8 mouse cellular contexts compared by ENCODE assay signal in genomic region chrX:7610035-7610434, GRCm38 (mm10). TPM values are rescaled to one million over a fixed set of nuclear protein-coding genes. Genes with fewer than 3 reads are reported as not detected.
DNase-seq lines count a peak whose midpoint lies in the region; ATAC-seq and TF ChIP-seq lines count a peak whose summit lies in the region.

No protein-coding gene starts in this region.

- H3K4me3 ChIP-seq in lung, embryonic 14.5 days (ENCODE audit: low read depth, low read length): peak overlapping the region; percentile 35
- peak overlapping the region; percentile 54 for H3K4me3 ChIP-seq in embryonic facial prominence, embryonic 10.5 days
- peak overlapping the region; percentile 43 for H3K4me3 ChIP-seq in hindbrain, embryonic 16.5 days (ENCODE audit: low read length)
- peak overlapping the region; percentile 34 for H3K4me3 ChIP-seq in neural tube, embryonic 14.5 days (ENCODE audit: low read depth, low read length)

- TF ChIP-seq CTCF in lung, embryonic 14.5 days (IDR thresholded peaks at IDR 0.05; ENCODE audit: low read depth): no peak

- no peak for DNase-seq in lung, embryonic 14.5 days
- DNase-seq in lung, adult 18-20 months: no peak
- no peak for DNase-seq in embryonic facial prominence, embryonic 10.5 days (ENCODE audit: low spot score)
- DNase-seq in gastrocnemius, adult 18-20 months (ENCODE audit: low spot score): no peak
- no peak for DNase-seq in spleen, postnatal 36 days (ENCODE audit: low spot score in 2 of 2)
- DNase-seq in lung, postnatal 14 days: no peak

- H3K4me1 ChIP-seq in lung, embryonic 14.5 days (ENCODE audit: insufficient read depth): no peaks in the 10 kb centered on the region
- H3K4me1 ChIP-seq in embryonic facial prominence, embryonic 10.5 days: no peaks in the 10 kb centered on the region
- H3K4me1 ChIP-seq in hindbrain, embryonic 16.5 days (ENCODE audit: control insufficient read depth, insufficient read depth, low read depth, low read length): peaks cover 2% of the 10 kb centered on the region; the same call in 1 of the 2 replicates
- no peaks in the 10 kb centered on the region for H3K4me1 ChIP-seq in neural tube, embryonic 14.5 days (ENCODE audit: control insufficient read depth, insufficient read depth, low read length)

- no peaks in the 10 kb centered on the region for H3K36me3 ChIP-seq in lung, embryonic 14.5 days (ENCODE audit: insufficient read depth)
- no peaks in the 10 kb centered on the region for H3K36me3 ChIP-seq in embryonic facial prominence, embryonic 10.5 days (replicated peaks)
- H3K36me3 ChIP-seq in hindbrain, embryonic 16.5 days (ENCODE audit: control insufficient read depth, insufficient read depth, low read length): no peaks in the 10 kb centered on the region
- H3K36me3 ChIP-seq in neural tube, embryonic 14.5 days (ENCODE audit: control insufficient read depth, insufficient read depth, low read length): no peaks in the 10 kb centered on the region

- H3K27me3 ChIP-seq in lung, embryonic 14.5 days (ENCODE audit: insufficient read depth, low read length): no peaks in the 10 kb centered on the region
- H3K27me3 ChIP-seq in embryonic facial prominence, embryonic 10.5 days (replicated peaks; ENCODE audit: low read depth, poor library complexity, severe bottlenecking): peaks cover 29% of the 10 kb centered on the region
- H3K27me3 ChIP-seq in hindbrain, embryonic 16.5 days (replicated peaks; ENCODE audit: control insufficient read depth, insufficient read depth, low read length): no peaks in the 10 kb centered on the region
- no peaks in the 10 kb centered on the region for H3K27me3 ChIP-seq in neural tube, embryonic 14.5 days (ENCODE audit: control insufficient read depth, insufficient read depth, low read length)

- H3K9ac ChIP-seq in lung, embryonic 14.5 days: peak overlapping the region; percentile 20
- H3K9ac ChIP-seq in hindbrain, embryonic 16.5 days (ENCODE audit: low read depth, low read length): peak overlapping the region; percentile 64
- peak overlapping the region; percentile 48; the same call in 1 of the 2 replicates for H3K9ac ChIP-seq in neural tube, embryonic 14.5 days (replicated peaks; ENCODE audit: low read depth, low read length)

- H3K27ac ChIP-seq in lung, embryonic 14.5 days (ENCODE audit: low read depth): no peak overlapping the region
- no peak overlapping the region for H3K27ac ChIP-seq in embryonic facial prominence, embryonic 10.5 days (replicated peaks)
- peak overlapping the region; percentile 59; the same call in 1 of the 2 replicates for H3K27ac ChIP-seq in hindbrain, embryonic 16.5 days (ENCODE audit: low read depth, low read length)
- no peak overlapping the region for H3K27ac ChIP-seq in neural tube, embryonic 14.5 days (ENCODE audit: low read depth, low read length)

- WGBS in lung, embryonic 14.5 days: 18% methylated on average over 21 of the region's 21 CpGs
- 22% methylated on average over 21 of the region's 21 CpGs for WGBS in embryonic facial prominence, embryonic 10.5 days
- 24% methylated on average over 21 of the region's 21 CpGs for WGBS in hindbrain, embryonic 16.5 days
- 21% methylated on average over 21 of the region's 21 CpGs for WGBS in neural tube, embryonic 14.5 days

- H3K4me2 ChIP-seq in lung, embryonic 14.5 days: peak overlapping the region; percentile 66
- peak overlapping the region; percentile 68 for H3K4me2 ChIP-seq in hindbrain, embryonic 16.5 days (ENCODE audit: low read length)
- H3K4me2 ChIP-seq in neural tube, embryonic 14.5 days (ENCODE audit: low read depth, low read length): peak overlapping the region; percentile 55

- H3K9me3 ChIP-seq in lung, embryonic 14.5 days (ENCODE audit: low read depth, low read length): no peaks in the 10 kb centered on the region
- no peaks in the 10 kb centered on the region for H3K9me3 ChIP-seq in embryonic facial prominence, embryonic 10.5 days
- no peaks in the 10 kb centered on the region for H3K9me3 ChIP-seq in hindbrain, embryonic 16.5 days (ENCODE audit: control insufficient read depth, low read length)
- H3K9me3 ChIP-seq in neural tube, embryonic 14.5 days (ENCODE audit: control insufficient read depth, low read length): no peaks in the 10 kb centered on the region

- ATAC-seq in lung, embryonic 14.5 days (ENCODE audit: insufficient read depth): no peak
- ATAC-seq in hindbrain, embryonic 16.5 days: peak; percentile 28
- ATAC-seq in neural tube, embryonic 14.5 days (ENCODE audit: low read depth): peak; percentile 18; the same call in 1 of the 2 replicates

RNA-seq across cellular contexts. Expression of gene Cacna1f, which starts 3.2 kb away (rescaled TPM):
- polyA plus RNA-seq in lung, embryonic 14.5 days (2014; fragmentation: Nextera tagmentation; extraction: Ambion mirVana): 0.05 TPM in 1 of 2 replicates, not detected in the other
- polyA plus RNA-seq in embryonic facial prominence, embryonic 10.5 days (2016; fragmentation: Nextera tagmentation; extraction: Ambion mirVana): 0.05 and 0.06 TPM in 2 replicates
- polyA plus RNA-seq in hindbrain, embryonic 16.5 days (2015; fragmentation: Nextera tagmentation; extraction: Ambion mirVana): 0.20 and 0.27 TPM in 2 replicates
- polyA plus RNA-seq in neural tube, embryonic 14.5 days (2014; fragmentation: Nextera tagmentation; extraction: Ambion mirVana): 0.12 and 0.23 TPM in 2 replicates
- total RNA-seq in gastrocnemius, adult 18-20 months (2021): not detected

RNA-seq across cellular contexts. Expression of gene Ccdc22, which starts 4.7 kb away (rescaled TPM):
- 26.4 and 28.6 TPM in 2 replicates for polyA plus RNA-seq in lung, embryonic 14.5 days (2014; fragmentation: Nextera tagmentation; extraction: Ambion mirVana)
- polyA plus RNA-seq in embryonic facial prominence, embryonic 10.5 days (2016; fragmentation: Nextera tagmentation; extraction: Ambion mirVana): 36.0 and 36.6 TPM in 2 replicates
- 28.0 and 29.5 TPM in 2 replicates for polyA plus RNA-seq in hindbrain, embryonic 16.5 days (2015; fragmentation: Nextera tagmentation; extraction: Ambion mirVana)
- polyA plus RNA-seq in neural tube, embryonic 14.5 days (2014; fragmentation: Nextera tagmentation; extraction: Ambion mirVana): 27.0 and 29.6 TPM in 2 replicates
- 10 to 100 TPM; 10.6 to 12.4 TPM for total RNA-seq in gastrocnemius, adult 18-20 months (2021)

RNA-seq across cellular contexts. Expression of gene Syp, which starts 28.2 kb away (rescaled TPM):
- 0.88 and 0.97 TPM in 2 replicates for polyA plus RNA-seq in lung, embryonic 14.5 days (2014; fragmentation: Nextera tagmentation; extraction: Ambion mirVana)
- polyA plus RNA-seq in embryonic facial prominence, embryonic 10.5 days (2016; fragmentation: Nextera tagmentation; extraction: Ambion mirVana): 9.3 and 9.7 TPM in 2 replicates
- 249 and 292 TPM in 2 replicates for polyA plus RNA-seq in hindbrain, embryonic 16.5 days (2015; fragmentation: Nextera tagmentation; extraction: Ambion mirVana)
- polyA plus RNA-seq in neural tube, embryonic 14.5 days (2014; fragmentation: Nextera tagmentation; extraction: Ambion mirVana): 81.4 and 149 TPM in 2 replicates
- 1 to 10 TPM; 1.4 to 1.5 TPM for total RNA-seq in gastrocnemius, adult 18-20 months (2021)

RNA-seq across cellular contexts. Expression of gene Ppp1r3f, which starts 36.0 kb away (rescaled TPM):
- 1.4 and 1.5 TPM in 2 replicates for polyA plus RNA-seq in lung, embryonic 14.5 days (2014; fragmentation: Nextera tagmentation; extraction: Ambion mirVana)
- 1.4 and 2.2 TPM in 2 replicates for polyA plus RNA-seq in embryonic facial prominence, embryonic 10.5 days (2016; fragmentation: Nextera tagmentation; extraction: Ambion mirVana)
- polyA plus RNA-seq in hindbrain, embryonic 16.5 days (2015; fragmentation: Nextera tagmentation; extraction: Ambion mirVana): 7.1 and 8.7 TPM in 2 replicates
- 6.2 and 7.3 TPM in 2 replicates for polyA plus RNA-seq in neural tube, embryonic 14.5 days (2014; fragmentation: Nextera tagmentation; extraction: Ambion mirVana)
- 1 to 10 TPM; 3.1 to 3.9 TPM for total RNA-seq in gastrocnemius, adult 18-20 months (2021)

RNA-seq across cellular contexts. Expression of gene Foxp3, which starts 36.6 kb away (rescaled TPM):
- polyA plus RNA-seq in lung, embryonic 14.5 days (2014; fragmentation: Nextera tagmentation; extraction: Ambion mirVana): 0.19 TPM in 1 of 2 replicates, not detected in the other
- polyA plus RNA-seq in embryonic facial prominence, embryonic 10.5 days (2016; fragmentation: Nextera tagmentation; extraction: Ambion mirVana): 0.05 and 0.15 TPM in 2 replicates
- 0.06 and 0.18 TPM in 2 replicates for polyA plus RNA-seq in hindbrain, embryonic 16.5 days (2015; fragmentation: Nextera tagmentation; extraction: Ambion mirVana)
- 0.11 and 0.32 TPM in 2 replicates for polyA plus RNA-seq in neural tube, embryonic 14.5 days (2014; fragmentation: Nextera tagmentation; extraction: Ambion mirVana)
- under 1 TPM in 1 of 2 experiments, not detected in 1; 0.11 TPM for total RNA-seq in gastrocnemius, adult 18-20 months (2021)
